Mouse (Mus musculus) MEL (cell line): ENCODE measurements at regions not wholly inside any gene's neighbourhood (a gene's known extent, or its start where the extent isn't known, plus 50 kb on each side); places are given as distances from the start of the nearest gene placed in this dataset.

ENCODE experiments used
- CHD1 ChIP-seq: IDR thresholded peaks from 2 replicates; pipeline ENCODE4 v1.6.1; 2012; ENCODE audit warnings: low read depth, mild to moderate bottlenecking, inconsistent platforms, low read length, improper control_type of control experiment
- ELF1 ChIP-seq: IDR thresholded peaks from 2 replicates; pipeline ENCODE4 v1.6.1; 2014; ENCODE audit warnings: low read depth, mild to moderate bottlenecking, inconsistent platforms, low read length, improper control_type of control experiment, moderate library complexity
- EP300 ChIP-seq, 2 experiments: IDR thresholded peaks; 2 replicates each; pipeline ENCODE4 v1.6.1; 2011; ENCODE audit warnings: improper control_type of control experiment in 2 of 2, low read length in 2 of 2, low read depth in 1 of 2, mild to moderate bottlenecking in 1 of 2
- MAX ChIP-seq: IDR thresholded peaks from 2 replicates; pipeline ENCODE4 v1.6.1; 2011; ENCODE audit warnings: low read length, improper control_type of control experiment
- NELFE ChIP-seq: IDR thresholded peaks from 2 replicates; pipeline ENCODE4 v1.6.1; 2011; ENCODE audit warnings: low read depth, low read length, improper control_type of control experiment
- POLR2A ChIP-seq, 2 experiments: IDR thresholded peaks; 2 replicates each; pipeline ENCODE4 v1.6.1; 2011 to 2012; ENCODE audit warnings: low read length in 2 of 2, mild to moderate bottlenecking in 2 of 2, control low read depth in 1 of 2, improper control_type of control experiment in 1 of 2, low read depth in 1 of 2, moderate library complexity in 1 of 2; ENCODE audit not compliant: control insufficient read depth in 1 of 2, insufficient read depth in 1 of 2, poor library complexity in 1 of 2
- POLR2AphosphoS5 ChIP-seq: IDR thresholded peaks from 2 replicates; pipeline ENCODE4 v1.6.1; 2012; ENCODE audit warnings: low read depth, borderline replicate concordance, mild to moderate bottlenecking, inconsistent platforms, low read length, moderate library complexity, mixed read lengths

GRCm38 (mm10) chr1:193449394-193450103, 79.5 kb upstream of the Camk1g start:
- no peak for TF ChIP-seq POLR2AphosphoS5
- no peak for TF ChIP-seq EP300 (IDR thresholded peaks at IDR 0.05; ENCODE audit: low read depth in 1 of 2, low read length in 2 of 2)
- TF ChIP-seq MAX: no peak
- TF ChIP-seq POLR2A (IDR thresholded peaks at IDR 0.05; ENCODE audit: control insufficient read depth in 1 of 2, insufficient read depth in 1 of 2, low read depth in 1 of 2, low read length in 2 of 2, poor library complexity in 1 of 2): no peak
- no peak for TF ChIP-seq ELF1
- TF ChIP-seq CHD1: no peak
- no peak for TF ChIP-seq NELFE
